ENCODE assay signal across 9 mouse cellular contexts in the genomic region with DNA sequence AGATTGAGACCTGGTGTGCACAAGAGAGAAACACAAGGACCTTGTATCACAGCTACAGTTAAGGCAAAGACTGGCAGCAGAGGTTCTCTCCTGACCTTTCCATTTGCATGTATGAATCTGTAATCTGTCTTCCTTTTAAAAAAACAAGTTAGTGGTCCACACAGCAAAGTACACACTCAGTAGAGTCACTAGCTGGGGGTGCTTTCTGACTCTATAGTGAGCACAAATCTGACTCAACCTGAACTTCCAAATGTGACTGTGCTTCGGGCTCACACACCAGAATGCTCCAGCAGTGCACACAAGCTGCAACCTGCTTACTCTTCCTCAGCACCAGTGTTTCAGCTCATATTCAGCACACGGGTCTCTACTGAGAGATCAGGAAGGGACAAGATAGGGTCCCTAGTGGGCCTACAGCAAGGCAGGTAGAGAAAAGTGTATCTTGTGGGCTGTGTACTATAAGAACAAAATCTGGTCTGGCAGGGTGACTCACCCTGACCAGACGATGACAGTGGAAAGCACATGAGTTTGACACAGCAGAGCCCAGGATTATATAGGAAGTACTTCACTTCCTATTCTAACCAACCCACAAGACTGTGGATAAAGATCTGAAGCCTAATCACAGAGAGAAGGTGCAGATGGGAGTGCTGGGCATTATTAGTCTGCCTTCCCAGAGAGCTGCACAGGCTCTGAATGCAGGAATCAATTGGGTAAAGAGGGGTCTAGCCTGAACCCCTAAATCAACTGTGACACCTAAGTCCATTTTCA. TPM values are rescaled to one million over a fixed set of nuclear protein-coding genes. Genes with fewer than 3 reads are reported as not detected.
DNase-seq lines count a peak whose midpoint lies in the region; ATAC-seq and TF ChIP-seq lines count a peak whose summit lies in the region.
"Had no signal": no experiment of that assay in that cellular context is flagged by ENCODE, and none has a peak within 500 bp of the region (broad histone marks: within the 10 kb centered on the region; RNA-seq: fewer than 3 reads in every experiment).

No protein-coding gene starts in this region.

- no peak for TF ChIP-seq EP300 in heart, postnatal 0 days (IDR thresholded peaks at IDR 0.05; ENCODE audit: low read depth)

- TF ChIP-seq CTCF in heart, postnatal 0 days (IDR thresholded peaks at IDR 0.05; ENCODE audit: low read depth), result no peak
- TF ChIP-seq CTCF in thymus, adult 2 months (IDR thresholded peaks at IDR 0.05; ENCODE audit: borderline replicate concordance, control insufficient read depth, extremely low read depth, insufficient read depth, low read length, poor library complexity), result no peak

- no peak for TF ChIP-seq POLR2A in thymus, adult 2 months (IDR thresholded peaks at IDR 0.05; ENCODE audit: control insufficient read depth, extremely low read depth, insufficient read depth, low read length, poor library complexity)

- H3K4me2 ChIP-seq in heart, postnatal 0 days (ENCODE audit: low read depth, low read length), result no peak overlapping the region

- peaks cover 97% of the 10 kb centered on the region for H3K4me1 ChIP-seq in heart, postnatal 0 days (ENCODE audit: control insufficient read depth, insufficient read depth)
- peaks cover 61% of the 10 kb centered on the region for H3K4me1 ChIP-seq in brown adipose tissue, adult 24 weeks (ENCODE audit: control insufficient read depth, insufficient read depth, insufficient read length, low read length)
- peaks cover 43% of the 10 kb centered on the region for H3K4me1 ChIP-seq in thymus, adult 2 months (replicated peaks; ENCODE audit: control insufficient read depth, insufficient read depth, low read length)
- peaks cover 61% of the 10 kb centered on the region for H3K4me1 ChIP-seq in hindbrain, embryonic 10.5 days (replicated peaks)

- no peaks in the 10 kb centered on the region for H3K9me3 ChIP-seq in heart, postnatal 0 days (replicated peaks; ENCODE audit: control insufficient read depth, low read length)
- no peaks in the 10 kb centered on the region for H3K9me3 ChIP-seq in hindbrain, embryonic 10.5 days

- no peaks in the 10 kb centered on the region for H3K27me3 ChIP-seq in heart, postnatal 0 days (ENCODE audit: control insufficient read depth, insufficient read depth, low read length)
- no peaks in the 10 kb centered on the region for H3K27me3 ChIP-seq in thymus, adult 2 months (ENCODE audit: control insufficient read depth, insufficient read depth, low read length)
- no peaks in the 10 kb centered on the region for H3K27me3 ChIP-seq in hindbrain, embryonic 10.5 days (ENCODE audit: insufficient read depth, poor library complexity, severe bottlenecking)

- H3K9ac ChIP-seq in heart, postnatal 0 days (replicated peaks; ENCODE audit: low read depth, low read length), result 0 out of 2 replicates have a peak overlapping the region, but pooled peaks have one; percentile 13

- ATAC-seq in heart, postnatal 0 days (ENCODE audit: insufficient read depth, low read depth), result no peak
- ATAC-seq in CD4-positive, CD25-positive, alpha-beta regulatory T cell, adult 4 months, result peak; percentile 37
- ATAC-seq: hindbrain, postnatal 0 days had no signal

- peak overlapping the region; percentile 87 for H3K27ac ChIP-seq in heart, postnatal 0 days (ENCODE audit: low read depth)
- H3K27ac ChIP-seq in brown adipose tissue, adult 24 weeks (replicated peaks; ENCODE audit: low read depth, low read length), result peak overlapping the region; percentile 18
- H3K27ac ChIP-seq in thymus, adult 2 months (ENCODE audit: control insufficient read depth, insufficient read depth, low read length), result no peak overlapping the region
- H3K27ac ChIP-seq in hindbrain, embryonic 10.5 days, result no peak overlapping the region
- H3K27ac ChIP-seq: hindbrain, postnatal 0 days had no signal

- no peak for DNase-seq in heart, postnatal 0 days (ENCODE audit: low spot score)
- DNase-seq in heart, adult 11 months, result no peak
- DNase-seq in monocyte, adult 2 months (ENCODE audit: low read depth in 1 of 2, low spot score in 2 of 2), result peak; percentile 36 to 52
- no peak for DNase-seq in thymus, adult 2 months
- DNase-seq in hindbrain, embryonic 10.5 days (ENCODE audit: low spot score), result no peak
- DNase-seq: thymus, postnatal 14 days had no signal

- no peak overlapping the region for H3K4me3 ChIP-seq in heart, postnatal 0 days (ENCODE audit: low read depth, low read length)
- H3K4me3 ChIP-seq in brown adipose tissue, adult 24 weeks (ENCODE audit: insufficient read depth, low read depth, low read length), result no peak overlapping the region
- no peak overlapping the region for H3K4me3 ChIP-seq in thymus, adult 2 months (ENCODE audit: control insufficient read depth, insufficient read depth, low read length)
- H3K4me3 ChIP-seq in hindbrain, embryonic 10.5 days, result no peak overlapping the region

- H3K36me3 ChIP-seq in heart, postnatal 0 days (replicated peaks; ENCODE audit: control insufficient read depth, insufficient read depth, low read length), result peaks cover 12% of the 10 kb centered on the region
- no peaks in the 10 kb centered on the region for H3K36me3 ChIP-seq in thymus, adult 2 months (ENCODE audit: control insufficient read depth, insufficient read depth, low read length)
- H3K36me3 ChIP-seq in hindbrain, embryonic 10.5 days, result no peaks in the 10 kb centered on the region

- 18% methylated on average over 3 of the region's 3 CpGs for WGBS in heart, postnatal 0 days
- WGBS in thymus, adult 2 months, result 29% methylated on average over 3 of the region's 3 CpGs
- WGBS in hindbrain, embryonic 10.5 days, result 89% methylated on average over 3 of the region's 3 CpGs

RNA-seq across cellular contexts. Expression of gene Igf2r, which starts 15.0 kb away (rescaled TPM):
- 424 and 484 TPM in 2 replicates for total RNA-seq in heart, postnatal 0 days (2014; rRNA removed; ENCODE audit: low replicate concordance)
- 52.2 and 59.9 TPM in 2 replicates for polyA plus RNA-seq in heart, postnatal 0 days (2015; fragmentation: Nextera tagmentation; extraction: Ambion mirVana)
- polyA plus RNA-seq in CD4-positive, CD25-positive, alpha-beta regulatory T cell, adult 4 months (2017; shearing (Covaris generic)), result 10 to 100 TPM; 45.2 to 46.1 TPM
- polyA plus RNA-seq in brown adipose tissue, adult 24 weeks (2012; ENCODE audit: insufficient read depth, insufficient read length, missing spikeins), result 15.7 and 16.3 TPM in 2 replicates
- polyA plus RNA-seq in thymus, adult 2 months (2012; rRNA removed), result 27.7 and 31.8 TPM in 2 replicates
- 17.3 and 20.8 TPM in 2 replicates for polyA plus RNA-seq in hindbrain, embryonic 10.5 days (2016; fragmentation: Nextera tagmentation; extraction: Ambion mirVana)

Comparison
In these comparisons a context has a peak if more than half of its experiments do, and no peak if none do; other contexts are left out.
1. DNase-seq: peak in monocyte, adult 2 months (2 of 2); none in heart, postnatal 0 days (single experiment), heart, adult 11 months (single experiment), thymus, adult 2 months (single experiment) and hindbrain, embryonic 10.5 days (single experiment).
2. H3K27ac ChIP-seq: peak in heart, postnatal 0 days (single experiment) and brown adipose tissue, adult 24 weeks (single experiment); none in thymus, adult 2 months (single experiment) and hindbrain, embryonic 10.5 days (single experiment).